Mouse (Mus musculus): ENCODE measurements around the gene Pex1. TPM values are rescaled to one million over a fixed set of nuclear protein-coding genes. Genes with fewer than 3 reads are reported as not detected.

Pex1 gene
- 4.7 and 5.4 TPM in 2 replicates for polyA plus RNA-seq (2012)

DNA sequence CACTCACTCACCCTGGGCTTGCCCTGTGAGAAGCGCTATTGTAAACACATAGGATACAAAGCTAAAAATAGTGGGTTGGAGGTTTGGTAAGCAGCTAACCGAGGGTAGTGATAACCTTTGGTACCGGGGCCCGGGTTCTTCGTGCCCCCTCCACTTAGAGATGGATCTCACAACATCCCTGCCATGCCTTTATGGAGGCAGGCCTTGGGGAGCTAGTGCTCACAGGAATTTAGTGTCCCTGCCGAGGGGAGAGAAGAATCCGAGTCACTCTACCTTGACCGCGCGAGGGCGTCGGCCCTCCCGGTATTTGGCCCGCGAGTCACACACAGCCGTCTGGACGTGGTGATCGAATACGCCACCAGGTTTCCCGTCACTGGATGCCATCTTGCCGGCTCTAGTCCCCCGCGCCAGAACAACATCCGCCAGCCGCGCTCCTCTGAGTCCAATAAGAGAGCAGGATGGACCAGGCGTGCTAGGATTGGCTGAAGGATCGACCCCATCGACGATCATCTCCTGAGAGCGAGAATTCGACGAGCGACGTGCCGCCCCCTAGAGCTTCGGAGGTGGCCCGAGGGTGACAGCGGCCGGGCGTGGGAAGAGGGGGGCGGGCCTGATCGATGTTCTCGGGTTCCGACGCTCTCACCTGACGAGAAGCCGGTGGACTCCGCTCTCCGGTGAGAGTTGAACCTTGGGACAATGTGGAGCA, at the start of gene Pex1:
Gene Pex1 (plus strand): TSS at position 374 of the 706 bp plus-strand sequence.

GRCm38 (mm10) chr5:3571266-3571665, 24.6 kb upstream of the Pex1 start, which contains the start of gene 1700109H08Rik:
Gene 1700109H08Rik, plus strand, starts transcription at chr5:3571566.

GRCm38 (mm10) chr5:3596399-3596766, 517 bp downstream of the Pex1 start, which contains the start of gene Rbm48:
Gene Rbm48, minus strand, starts transcription at chr5:3596585.

GRCm38 (mm10) chr5:3650881-3651280, 55.0 kb downstream of the Pex1 start, which contains the start of gene Tmbim7:
Gene Tmbim7, plus strand, starts transcription at chr5:3651181.

DNA sequence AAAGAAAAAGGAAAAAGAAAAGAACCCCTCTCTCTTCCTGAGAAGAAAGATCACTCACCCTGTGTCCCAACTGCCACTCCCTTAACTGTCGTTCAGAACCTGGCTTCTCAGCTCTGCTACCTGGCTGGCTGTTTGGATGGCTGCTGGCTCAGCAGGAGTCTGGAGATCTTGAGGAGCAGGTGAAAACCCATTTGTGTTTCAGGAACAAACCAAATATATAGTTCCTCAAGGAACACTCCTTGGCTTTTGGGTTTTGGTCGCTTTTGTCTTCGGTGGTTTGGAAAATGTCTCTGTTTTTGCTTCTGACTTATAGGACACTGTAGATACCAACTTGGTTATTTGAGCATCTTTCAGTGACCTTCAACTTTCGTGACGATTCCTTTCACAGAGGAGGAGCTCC, 61.2 kb downstream of the Pex1 start, which contains the start of gene Gatad1:
Gene Gatad1 (minus strand): TSS at position 101 of the 400 bp plus-strand sequence.

Other genes with a start within 250 kb of the Pex1 start
- gene Fam133b, start 52.2 kb upstream of the Pex1 start, polyA plus RNA-seq (2012), result 17.8 and 23.4 TPM in 2 replicates
- gene 1700109H08Rik, start 24.5 kb upstream of the Pex1 start, polyA plus RNA-seq (2012), result 1.0 and 4.0 TPM in 2 replicates
- 7.4 and 7.5 TPM in 2 replicates for gene Rbm48, start 519 bp downstream of the Pex1 start, polyA plus RNA-seq (2012)
- not detected in 2 replicates for gene Tmbim7, start 55.1 kb downstream of the Pex1 start, polyA plus RNA-seq (2012)
- gene Gatad1, start 61.1 kb downstream of the Pex1 start, polyA plus RNA-seq (2012), result 46.8 and 64.0 TPM in 2 replicates
- 10.1 and 13.4 TPM in 2 replicates for gene Ankib1, start 206.9 kb downstream of the Pex1 start, polyA plus RNA-seq (2012)
- gene Krit1, start 207.1 kb downstream of the Pex1 start, polyA plus RNA-seq (2012), result 5.7 and 7.6 TPM in 2 replicates
- gene Lrrd1, start 249.1 kb downstream of the Pex1 start, polyA plus RNA-seq (2012), result not detected in 2 replicates